Mouse (Mus musculus) lung, postnatal 0 days (tissue): Measurements from ENCODE around the gene Clcnka. TPM values are rescaled to one million over a fixed set of nuclear protein-coding genes. Genes with fewer than 3 reads are reported as not detected.

Source experiments
- ATAC-seq: fragments of 200-750 bp; cut with Nextera tagmentation; 2 replicates; pipeline ENCODE4 v1.8.0; 2017; ENCODE audit warnings: moderate library complexity
- DNase-seq: peaks from one replicate; pipeline ENCODE4 v3.0.0-alpha.2; 2016; ENCODE audit warnings: low spot score
- H3K27ac ChIP-seq: fragments of 300-500 bp; sonication (generic); 2 replicates; pipeline ENCODE4 v1.5.1; 2014; ENCODE audit warnings: antibody characterized with exemption, mild to moderate bottlenecking, low read length, mixed read lengths
- H3K27me3 ChIP-seq: fragments of 300-500 bp; sonication (generic); replicated peaks from 2 replicates; pipeline ENCODE4 v1.6.1; 2014; ENCODE audit warnings: low read length, mixed read lengths; ENCODE audit not compliant: insufficient read depth
- H3K36me3 ChIP-seq: fragments of 300-500 bp; sonication (generic); 2 replicates; pipeline ENCODE4 v1.6.1; 2014; ENCODE audit warnings: low read length, mixed read lengths; ENCODE audit not compliant: insufficient read depth
- H3K4me1 ChIP-seq: fragments of 300-500 bp; sonication (generic); 2 replicates; pipeline ENCODE4 v1.6.1; 2014; ENCODE audit warnings: antibody characterized with exemption, low read depth, low read length, mixed read lengths; ENCODE audit not compliant: insufficient read depth
- H3K4me2 ChIP-seq: fragments of 300-500 bp; sonication (generic); replicated peaks from 2 replicates; pipeline ENCODE4 v1.6.1; 2014; ENCODE audit warnings: low read depth, mild to moderate bottlenecking, low read length, moderate library complexity, mixed read lengths
- H3K4me3 ChIP-seq: fragments of 300-500 bp; sonication (generic); 2 replicates; pipeline ENCODE4 v1.5.1; 2014; ENCODE audit warnings: low read depth, low read length
- H3K9ac ChIP-seq: fragments of 300-500 bp; sonication (generic); replicated peaks from 2 replicates; pipeline ENCODE4 v1.6.1; 2014; ENCODE audit warnings: low read depth, mild to moderate bottlenecking
- H3K9me3 ChIP-seq: fragments of 300-500 bp; sonication (generic); 2 replicates; pipeline ENCODE4 v1.6.1; 2016; ENCODE audit warnings: low read length, mixed read lengths
- CTCF ChIP-seq: IDR thresholded peaks from 2 replicates; pipeline ENCODE4 v1.5.1; 2016; ENCODE audit warnings: antibody characterized with exemption, mild to moderate bottlenecking
- EP300 ChIP-seq: IDR thresholded peaks from 2 replicates; pipeline ENCODE4 v1.6.1; 2016; ENCODE audit warnings: antibody characterized with exemption, mild to moderate bottlenecking, control low read depth
- WGBS: fragments of 180-500 bp; shearing (Covaris S2); extraction: QIAGEN DNeasy Blood & Tissue Kit; methylation state at CpG from one replicate; pipeline ENCODE4 v1.1.7; 2014; 5-methylcytosine and 5-hydroxymethylcytosine counted together
- polyA plus RNA-seq: library from polyadenylated mRNA; unstranded; fragments of >200 nt; fragmentation: Nextera tagmentation; extraction: Ambion mirVana; gene quantifications from 2 replicates; pipeline ENCODE4 v1.2.1, GENCODE M21; 2015

The Clcnka gene
- polyA plus RNA-seq, 1 experiment from 2014 or later = 0.11 TPM

- DNase-seq (peak; percentile 71), ATAC-seq (peak; percentile 77)
- no peak for TF ChIP-seq CTCF
- TF ChIP-seq EP300 = no peak
- Histone ChIP-seq H3K4me3 (peak within 1 kb of the TSS; percentile 43), H3K9me3 (no peaks in the 10 kb centered on the region), H3K27ac (no peak within 1 kb of the TSS), H3K4me2 (peak within 1 kb of the TSS; percentile 87), H3K27me3 (peaks cover 5% of the 10 kb centered on the region; the same call in 1 of the 2 replicates), H3K4me1 (no peaks in the 10 kb centered on the region), H3K36me3 (no peaks in the 10 kb centered on the region), H3K9ac (0 out of 2 replicates have a peak within 1 kb of the TSS, but pooled peaks have one; percentile 1)
- 1% methylated on average over 23 of the region's 71 CpGs for WGBS
These were observed 30.3 kb downstream of the Clcnka start, which contains the start of gene Fam131c for GRCm38 (mm10) chr4:141367997-141368791. TSS of gene Fam131c (plus strand) at chr4:141368220.

- Histone ChIP-seq H3K27ac (no peak overlapping the region), H3K4me1 (no peaks in the 10 kb centered on the region), H3K9ac (no peak overlapping the region), H3K27me3 (peaks cover 5% of the 10 kb centered on the region; the same call in 1 of the 2 replicates), H3K4me2 (no peak overlapping the region), H3K4me3 (no peak overlapping the region), H3K36me3 (no peaks in the 10 kb centered on the region), H3K9me3 (no peaks in the 10 kb centered on the region)
- WGBS = 52% methylated on average over 7 of the region's 7 CpGs
- TF ChIP-seq CTCF (no peak), EP300 (no peak)
- ATAC-seq (no peak), DNase-seq (no peak)
These were observed 32.6 kb downstream of the Clcnka start for GRCm38 (mm10) chr4:141365876-141366275.

- no peaks in the 10 kb centered on the region for H3K9me3 ChIP-seq
- TF ChIP-seq EP300 (no peak), CTCF (no peak)
- 60% methylated on average over 8 of the region's 8 CpGs for WGBS
- no peak overlapping the region for H3K27ac ChIP-seq
- no peak overlapping the region for H3K9ac ChIP-seq
- no peaks in the 10 kb centered on the region for H3K4me1 ChIP-seq
- no peak overlapping the region for H3K4me2 ChIP-seq
- H3K36me3 ChIP-seq = no peaks in the 10 kb centered on the region
- ATAC-seq = no peak
- H3K4me3 ChIP-seq = no peak overlapping the region
- DNase-seq = no peak
- peaks cover 5% of the 10 kb centered on the region; the same call in 1 of the 2 replicates for H3K27me3 ChIP-seq
These were observed 33.4 kb downstream of the Clcnka start for GRCm38 (mm10) chr4:141365126-141365525.

- ATAC-seq (peak; percentile 29; the same call in 1 of the 2 replicates), DNase-seq (peak; percentile 87)
- H3K4me1 ChIP-seq = no peaks in the 10 kb centered on the region
- WGBS = 21% methylated on average over 11 of the region's 11 CpGs
- no peak overlapping the region for H3K4me2 ChIP-seq
- H3K9ac ChIP-seq = no peak overlapping the region
- H3K4me3 ChIP-seq = no peak overlapping the region
- TF ChIP-seq CTCF = peak; percentile 93
- no peak for TF ChIP-seq EP300
- H3K27ac ChIP-seq = no peak overlapping the region
- no peaks in the 10 kb centered on the region; the same call in 1 of the 2 replicates for H3K27me3 ChIP-seq
- H3K9me3 ChIP-seq = no peaks in the 10 kb centered on the region
- no peaks in the 10 kb centered on the region for H3K36me3 ChIP-seq
These were observed 35.5 kb downstream of the Clcnka start for GRCm38 (mm10) chr4:141362937-141363548.

- TF ChIP-seq CTCF (peak; percentile 70), EP300 (no peak)
- Histone ChIP-seq H3K4me3 (no peak overlapping the region), H3K27ac (no peak overlapping the region), H3K27me3 (no peaks in the 10 kb centered on the region; the same call in 1 of the 2 replicates), H3K4me2 (no peak overlapping the region), H3K9ac (no peak overlapping the region), H3K4me1 (no peaks in the 10 kb centered on the region), H3K36me3 (no peaks in the 10 kb centered on the region), H3K9me3 (peaks cover 3% of the 10 kb centered on the region; the same call in 1 of the 2 replicates)
- peak; percentile 31 for DNase-seq
- no peak for ATAC-seq
- WGBS = 43% methylated on average over 7 of the region's 7 CpGs
These were observed 37.7 kb downstream of the Clcnka start for GRCm38 (mm10) chr4:141360846-141361245.

- no peak overlapping the region for H3K9ac ChIP-seq
- no peak for ATAC-seq
These were observed 39.3 kb downstream of the Clcnka start for GRCm38 (mm10) chr4:141359222-141359621.

More at GRCm38 (mm10) chr4:141359222-141359621, 39.3 kb downstream of the Clcnka start:
- Histone ChIP-seq H3K9me3 (peaks cover 3% of the 10 kb centered on the region; the same call in 1 of the 2 replicates), H3K4me1 (no peaks in the 10 kb centered on the region), H3K27ac (no peak overlapping the region), H3K36me3 (no peaks in the 10 kb centered on the region), H3K4me2 (no peak overlapping the region), H3K27me3 (no peaks in the 10 kb centered on the region), H3K4me3 (no peak overlapping the region)
- DNase-seq = no peak
- 81% methylated on average over 6 of the region's 6 CpGs for WGBS
- TF ChIP-seq CTCF = no peak
- no peak for TF ChIP-seq EP300
